Mouse (Mus musculus) midbrain, embryonic 15.5 days (tissue): ENCODE results near the gene Tmco5b. TPM values are rescaled to one million over a fixed set of nuclear protein-coding genes. Genes with fewer than 3 reads are reported as not detected.

Experiments
- polyA plus RNA-seq: library from polyadenylated mRNA; unstranded; fragments of >200 nt; fragmentation: Nextera tagmentation; extraction: Ambion mirVana; gene quantifications from 2 replicates; pipeline ENCODE4 v1.2.1, GENCODE M21; 2015

The Tmco5b gene
- polyA plus RNA-seq, 1 experiment from 2014 or later = not detected

Other genes starting within 250 kb of the Tmco5b start
- 5.0 and 6.0 TPM in 2 replicates for gene Ryr3, start 68.6 kb upstream of the Tmco5b start, polyA plus RNA-seq
- gene Fmn1, start 42.0 kb downstream of the Tmco5b start, polyA plus RNA-seq = 0.40 TPM in 2 replicates